Mouse (Mus musculus): ENCODE measurements around the gene Orc1.

The Orc1 gene

DNA sequence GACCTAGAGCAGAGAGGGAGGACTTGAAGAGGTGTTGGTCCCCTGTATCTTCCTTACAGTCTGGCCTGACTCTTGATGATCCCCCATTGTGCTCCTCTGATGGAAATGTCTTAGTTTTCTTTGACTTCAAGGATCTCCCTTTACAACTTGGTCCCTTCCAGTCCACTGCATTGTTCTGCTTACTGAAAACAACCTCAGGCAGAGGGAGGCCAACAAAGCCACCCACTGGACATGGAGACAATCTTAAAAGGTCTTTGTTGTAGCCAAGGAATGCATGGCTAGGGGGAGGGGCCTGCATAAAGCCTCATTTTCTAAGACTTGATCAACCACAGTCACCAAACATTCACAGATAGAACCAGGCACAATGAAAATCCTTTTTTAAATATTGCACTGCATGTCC is 55.9 kb downstream of the Orc1 start:
- DNase-seq (ENCODE audit: low read depth, low spot score), result no peak

DNA sequence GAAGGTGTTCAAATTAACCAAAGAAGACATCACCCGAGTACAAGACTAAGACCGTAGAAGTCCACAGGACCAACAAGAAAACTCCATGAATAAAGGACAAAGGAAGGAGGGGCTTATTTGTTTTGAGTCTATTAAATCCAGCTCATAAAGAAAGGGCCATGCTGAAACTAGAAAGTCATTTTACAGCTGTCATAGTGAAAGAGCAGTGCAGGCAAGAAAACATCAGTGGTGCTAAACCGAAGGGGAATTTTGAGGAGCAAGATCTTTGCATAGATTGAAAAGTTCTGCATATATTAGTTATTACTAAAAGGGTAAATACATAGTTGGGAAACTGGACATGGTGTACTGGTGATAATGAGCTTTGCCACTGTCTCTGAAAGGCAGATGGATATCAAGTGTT is 58.5 kb downstream of the Orc1 start:
- DNase-seq (ENCODE audit: low read depth, low spot score), result no peak

DNA sequence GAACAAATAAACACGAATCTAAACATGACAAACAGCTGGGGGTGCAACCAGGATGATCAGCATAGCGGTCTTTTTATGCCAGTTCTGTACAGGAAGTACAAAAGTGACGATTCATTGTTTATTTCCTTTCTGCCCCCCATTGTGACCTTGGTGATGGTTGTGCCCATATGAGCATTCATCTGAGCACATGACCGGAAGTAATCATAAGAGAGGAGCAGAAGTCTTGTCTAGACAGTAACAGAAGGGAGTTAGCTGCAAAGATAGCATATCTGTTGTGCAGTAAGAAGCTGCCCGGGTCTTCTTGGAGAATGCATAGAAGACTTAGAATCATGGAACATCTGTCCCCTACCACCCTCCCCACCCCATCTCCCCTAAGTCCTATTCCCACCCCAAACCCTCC is 59.5 kb downstream of the Orc1 start:
- DNase-seq (ENCODE audit: low read depth, low spot score), result no peak

- peak; percentile 11 for DNase-seq (ENCODE audit: low read depth, low spot score)
Measured at GRCm38 (mm10) chr4:108664407-108664806, 85.2 kb downstream of the Orc1 start.
